Comparison of ENCODE assay signal across 10 mouse cellular contexts in the genomic region with DNA sequence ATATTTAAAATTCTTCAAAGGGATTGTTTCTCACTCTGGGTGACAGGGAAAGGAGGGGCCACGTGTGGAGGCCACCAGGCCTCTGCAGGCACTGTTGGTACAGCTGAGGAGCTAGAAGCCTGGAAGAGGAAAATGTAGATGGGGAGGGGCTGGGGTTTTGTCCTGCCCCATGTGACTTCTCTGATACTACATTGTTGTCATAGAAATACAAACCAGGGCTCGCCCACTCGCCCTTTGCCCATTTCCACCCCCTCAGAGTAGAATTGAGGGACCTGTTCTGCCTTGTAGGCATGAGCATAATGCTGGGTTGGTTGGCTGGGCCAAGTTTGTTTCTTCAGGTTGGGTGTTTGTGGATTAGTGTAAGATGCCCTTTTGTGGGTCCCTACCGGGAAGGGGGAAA.
A peak's percentile ranks its signal among the peaks of the same experiment; 100 is the strongest.
DNase-seq lines count a peak whose midpoint lies in the region; ATAC-seq and TF ChIP-seq lines count a peak whose summit lies in the region.
"Had no signal": no experiment of that assay in that cellular context is flagged by ENCODE, and none has a peak within 500 bp of the region (broad histone marks: within the 10 kb centered on the region; RNA-seq: fewer than 3 reads in every experiment).

No protein-coding gene starts in this region.

- 80% methylated on average over 4 of the region's 4 CpGs for WGBS in heart, adult 2 months
- WGBS in midbrain, embryonic 12.5 days: 53% methylated on average over 4 of the region's 4 CpGs

- no peak overlapping the region for H3K9ac ChIP-seq in heart, adult 2 months (ENCODE audit: low read depth, low read length)
- no peak overlapping the region for H3K9ac ChIP-seq in midbrain, embryonic 12.5 days (replicated peaks)

- peak overlapping the region; percentile 53 for H3K27ac ChIP-seq in heart, adult 2 months
- H3K27ac ChIP-seq in midbrain, embryonic 12.5 days (replicated peaks): peak overlapping the region; percentile 72
- H3K27ac ChIP-seq: left cerebral cortex, adult 2 months had no signal

- TF ChIP-seq POLR2A in heart, adult 2 months (IDR thresholded peaks at IDR 0.05; ENCODE audit: insufficient read depth, low read depth, low read length): no peak

- H3K36me3 ChIP-seq in heart, adult 2 months (ENCODE audit: control insufficient read depth, insufficient read depth, low read length): no peaks in the 10 kb centered on the region
- peaks cover 4% of the 10 kb centered on the region; the same call in 1 of the 2 replicates for H3K36me3 ChIP-seq in midbrain, embryonic 12.5 days

- H3K4me1 ChIP-seq in heart, adult 2 months (ENCODE audit: control insufficient read depth, insufficient read depth, low read length): peaks cover 3% of the 10 kb centered on the region; the same call in 1 of the 2 replicates
- peaks cover 63% of the 10 kb centered on the region for H3K4me1 ChIP-seq in midbrain, embryonic 12.5 days

- no peak for ATAC-seq in midbrain, embryonic 12.5 days (ENCODE audit: low FRiP score, low read depth)
- ATAC-seq in CD4-positive, CD25-positive, alpha-beta regulatory T cell, adult 4 months: no peak

- DNase-seq in heart, adult 2 months: no peak
- DNase-seq in heart, postnatal 25 days (ENCODE audit: low spot score): no peak
- DNase-seq in MN1 (ENCODE audit: low spot score): peak; percentile 11
- DNase-seq in forelimb bud, embryonic 11.5 days (ENCODE audit: low read depth, low spot score): peak; percentile 35
- DNase-seq in layer of hippocampus, postnatal 36 days: no peak
- no peak for DNase-seq in urinary bladder, postnatal 14 days (ENCODE audit: low spot score)

- no peak for TF ChIP-seq EP300 in heart, adult 2 months (IDR thresholded peaks at IDR 0.05; ENCODE audit: insufficient read depth, low read depth, low read length)

- H3K9me3 ChIP-seq in midbrain, embryonic 12.5 days: no peaks in the 10 kb centered on the region
- H3K9me3 ChIP-seq: megakaryocyte, embryonic 14.5 days had no signal

- H3K4me3 ChIP-seq in heart, adult 2 months: no peak overlapping the region
- no peak overlapping the region for H3K4me3 ChIP-seq in midbrain, embryonic 12.5 days
- H3K4me3 ChIP-seq: left cerebral cortex, adult 2 months; megakaryocyte, embryonic 14.5 days had no signal

- no peaks in the 10 kb centered on the region for H3K27me3 ChIP-seq in heart, adult 2 months (ENCODE audit: control insufficient read depth, insufficient read depth, low read length)
- H3K27me3 ChIP-seq in midbrain, embryonic 12.5 days: peaks cover 7% of the 10 kb centered on the region

- intact Hi-C loops in heart, adult 2 months (cut with DNase I): loop anchor here (1.0 to 10.0 kb wide), 2 partner anchors 26 to 170 kb away; no protein-coding TSS in a partner anchor
- intact Hi-C loops in heart, postnatal 25 days (cut with DNase I): loop anchor here (10.0 kb wide), 1 partner anchor 170 kb away; no protein-coding TSS in a partner anchor

- no peaks in the 10 kb centered on the region; the same call in 1 of the 2 replicates for H3K79me2 ChIP-seq in heart, adult 2 months (replicated peaks; ENCODE audit: control insufficient read depth, insufficient read depth, low read length)

- no peak overlapping the region for H3K4me2 ChIP-seq in midbrain, embryonic 12.5 days (replicated peaks)

- no peak for TF ChIP-seq CTCF in heart, adult 2 months (IDR thresholded peaks at IDR 0.05)

Comparison
In these comparisons a context has a peak if more than half of its experiments do, and no peak if none do; other contexts are left out.
1. DNase-seq: peak in MN1 (single experiment) and forelimb bud, embryonic 11.5 days (single experiment); none in heart, adult 2 months (0 of 2), heart, postnatal 25 days (single experiment), layer of hippocampus, postnatal 36 days (0 of 2) and urinary bladder, postnatal 14 days (single experiment).